Mouse (Mus musculus) megakaryocyte, adult 5-6 weeks (primary cell): ENCODE measurements around the gene Dtd2. TPM values are rescaled to one million over a fixed set of nuclear protein-coding genes. Genes with fewer than 3 reads are reported as not detected.

Source experiments
- ATAC-seq: 2 replicates; pipeline ENCODE4 v1.8.0; 2016; ENCODE audit warnings: mild to moderate bottlenecking, inconsistent platforms; ENCODE audit not compliant: poor library complexity, severe bottlenecking
- total RNA-seq, 2 experiments: library from RNA; stranded (forward) in 1 of 2; stranded (reverse) in 1 of 2; fragments of 153-499, 151-499 nt in 1 of 2; fragments of 221-1000, 200-1000 nt in 1 of 2; gene quantifications; 2 replicates each; pipeline versions ENCODE4 v1.2.3 to v1.2.4; 2015 to 2017

Dtd2 gene
- total RNA-seq, 2 experiments from 2014 or later: 6.0 to 7.5 TPM

DNA sequence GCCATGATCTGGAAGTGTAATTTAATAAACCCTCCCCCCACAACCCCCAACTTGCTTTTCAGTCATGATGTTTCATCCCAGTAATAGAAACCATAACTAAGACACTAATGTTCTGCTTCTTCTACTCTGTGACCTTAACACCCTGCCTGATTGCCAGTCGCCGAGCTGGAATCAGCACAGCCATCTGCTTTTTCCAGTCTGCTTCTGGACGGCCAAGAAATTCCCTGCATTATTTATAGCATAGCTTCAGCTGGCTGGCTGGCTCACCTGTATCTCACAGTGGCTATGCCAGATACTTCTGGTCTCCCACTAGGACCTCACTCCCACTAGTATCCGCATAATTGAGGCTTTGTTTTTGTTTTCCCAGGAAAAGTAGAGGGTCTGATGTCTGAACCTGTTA, 20.5 kb downstream of the Dtd2 start:
- no peak for ATAC-seq

DNA sequence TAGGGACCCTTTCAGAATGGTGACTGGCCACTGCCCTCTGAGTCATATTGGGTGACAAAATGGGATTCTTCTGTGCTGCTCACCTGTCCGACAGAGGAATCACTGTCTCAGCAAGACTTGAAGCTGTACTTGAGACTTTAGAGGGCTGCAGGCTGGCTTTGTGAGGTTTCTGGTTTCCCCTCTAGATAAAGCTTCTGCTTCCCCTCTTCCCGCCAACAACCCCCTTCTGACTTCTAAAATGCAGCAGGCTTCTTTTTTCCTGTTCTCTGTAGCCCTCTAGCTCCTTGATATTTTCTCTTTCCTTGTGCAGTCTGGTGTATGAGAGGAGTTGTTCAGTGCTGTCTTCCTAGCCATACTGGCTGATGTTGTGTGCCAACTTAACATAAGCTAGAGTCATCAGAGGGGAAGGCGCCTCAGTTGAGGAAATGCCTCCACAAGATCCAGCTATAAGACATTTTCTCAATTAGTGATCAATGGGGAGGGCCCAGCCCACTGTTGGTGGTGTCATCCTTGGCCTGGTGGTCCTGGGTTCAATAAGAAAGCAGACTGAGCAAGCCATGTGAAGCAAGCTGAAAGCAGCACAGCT, 21.0 kb downstream of the Dtd2 start:
- no peak for ATAC-seq

DNA sequence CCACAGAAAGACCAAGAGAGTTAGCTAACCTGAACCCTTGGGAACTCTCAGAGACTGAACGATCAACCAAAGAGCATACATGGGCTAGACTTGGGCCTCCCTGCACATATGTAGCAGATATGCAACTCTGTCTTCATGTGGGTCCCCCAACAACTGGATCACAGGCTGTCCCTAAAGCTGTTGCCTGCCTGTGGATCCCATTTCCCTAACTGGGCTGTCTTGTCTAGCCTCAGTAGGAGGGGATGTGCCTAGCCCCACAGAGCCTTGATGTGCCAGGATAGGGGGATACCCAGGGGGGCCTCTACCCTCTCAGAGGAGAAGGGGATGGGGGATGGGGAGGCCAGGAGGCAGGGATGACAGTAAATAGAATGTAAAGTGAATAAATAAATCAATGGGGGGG, 22.7 kb downstream of the Dtd2 start:
- ATAC-seq: no peak

DNA sequence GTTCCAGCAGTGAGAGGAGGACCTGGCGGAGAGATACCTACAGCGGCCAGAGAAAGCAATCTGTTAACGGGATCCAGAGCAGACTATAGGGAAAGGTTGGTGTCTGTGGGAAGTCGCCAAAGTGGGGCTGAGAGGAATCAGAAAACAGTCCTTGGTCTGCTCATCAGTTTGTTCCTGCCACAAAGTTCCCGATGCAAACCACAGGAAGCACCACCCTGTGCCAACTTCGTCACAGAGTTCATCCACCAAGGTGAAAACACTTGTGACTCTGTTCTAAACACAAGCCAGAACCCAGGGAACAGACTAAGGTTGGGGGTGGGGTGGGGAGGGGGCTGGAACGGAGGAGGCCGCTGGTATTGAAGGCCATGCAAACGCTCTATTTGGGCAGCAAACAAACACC, 29.8 kb downstream of the Dtd2 start:
- ATAC-seq: no peak

DNA sequence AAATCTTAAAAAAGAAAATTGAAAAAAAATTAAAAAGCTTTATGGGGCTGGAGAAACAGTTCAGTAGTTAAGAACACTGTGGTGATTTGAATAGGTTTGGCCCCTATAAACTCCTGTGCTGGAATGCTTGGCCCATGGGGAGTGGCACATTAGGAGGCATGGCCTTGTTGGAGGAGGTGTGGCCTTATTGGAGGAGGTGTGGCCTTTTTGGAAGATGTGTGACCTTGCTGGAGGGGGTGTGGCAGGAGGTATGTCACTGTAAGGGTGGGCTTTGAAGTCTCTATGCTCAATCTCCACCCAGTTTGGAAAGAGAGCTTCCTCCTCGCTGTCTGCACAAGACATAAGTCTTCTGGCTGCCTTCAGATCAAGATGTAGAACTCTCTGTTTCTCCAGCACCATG, 31.9 kb downstream of the Dtd2 start:
- no peak for ATAC-seq

DNA sequence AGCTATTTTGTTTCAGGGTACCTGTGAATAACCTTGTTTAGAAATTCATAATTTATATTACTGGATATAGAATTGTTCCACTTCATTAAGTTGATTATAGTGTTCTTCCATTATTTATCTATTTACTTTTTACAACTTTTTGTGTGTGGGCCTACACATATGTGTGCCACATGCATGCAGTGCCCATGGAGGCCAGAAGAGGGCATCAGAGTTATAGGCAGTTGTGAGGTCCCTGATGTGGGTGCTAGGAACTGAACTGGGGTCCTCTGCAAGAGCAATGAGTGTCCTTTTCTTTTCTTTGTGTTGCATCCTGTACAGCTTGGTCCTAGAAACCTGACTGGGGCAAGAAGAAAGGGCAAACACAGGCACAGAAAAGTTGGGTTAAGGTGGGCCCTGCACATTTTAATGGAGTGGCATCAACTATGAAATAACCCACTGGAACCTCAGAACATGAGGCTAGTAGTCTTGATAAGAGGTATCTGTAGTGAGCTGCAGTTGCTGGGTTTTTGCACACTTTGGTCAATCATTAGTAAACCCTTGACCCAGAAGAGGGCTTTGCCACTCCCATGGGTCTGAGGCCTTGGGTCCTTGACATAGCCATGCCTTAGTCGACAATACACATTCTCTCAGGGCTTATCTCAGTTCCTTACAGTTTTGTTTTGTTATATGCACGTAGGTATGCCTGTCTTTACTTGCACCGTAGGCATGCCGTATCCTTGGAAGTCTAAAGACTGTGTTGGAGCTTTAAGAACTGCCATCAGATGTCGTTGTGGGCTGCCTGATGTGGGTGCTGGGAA, 33.8 kb downstream of the Dtd2 start:
- ATAC-seq: no peak

DNA sequence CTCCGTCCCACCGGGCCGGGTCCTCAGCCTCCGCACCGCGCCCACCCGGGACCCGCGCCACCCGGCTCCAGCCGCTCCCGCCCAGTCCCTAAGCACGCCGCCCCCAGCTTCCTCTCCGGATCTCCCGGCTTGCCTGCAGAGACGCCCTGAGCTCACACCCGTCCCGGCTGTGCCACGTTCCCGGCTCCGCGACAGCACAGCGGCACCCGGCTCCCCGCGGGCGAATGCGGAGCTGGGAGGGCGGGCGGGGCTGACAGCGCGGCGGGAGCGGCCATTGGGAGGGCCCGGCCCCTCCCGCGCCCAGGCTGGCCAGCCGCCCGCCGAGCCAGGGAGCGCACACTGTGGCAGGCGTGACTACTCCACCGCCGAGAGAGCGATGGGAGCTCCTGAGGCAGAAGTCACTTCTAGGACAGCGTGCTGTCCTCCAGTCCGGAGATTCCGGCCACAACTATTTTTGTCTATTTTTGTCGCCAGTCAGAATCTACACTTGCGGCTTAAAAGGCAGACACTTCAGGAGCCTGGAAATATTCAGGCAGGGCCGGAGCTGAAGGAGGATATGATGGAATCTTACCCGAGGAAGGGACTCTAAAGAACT, 35.1 kb downstream of the Dtd2 start, which contains the start of gene Heatr5a:
Heatr5a (minus strand) TSS at position 252 of the 595 bp plus-strand sequence.
- ATAC-seq: peak; percentile 91

DNA sequence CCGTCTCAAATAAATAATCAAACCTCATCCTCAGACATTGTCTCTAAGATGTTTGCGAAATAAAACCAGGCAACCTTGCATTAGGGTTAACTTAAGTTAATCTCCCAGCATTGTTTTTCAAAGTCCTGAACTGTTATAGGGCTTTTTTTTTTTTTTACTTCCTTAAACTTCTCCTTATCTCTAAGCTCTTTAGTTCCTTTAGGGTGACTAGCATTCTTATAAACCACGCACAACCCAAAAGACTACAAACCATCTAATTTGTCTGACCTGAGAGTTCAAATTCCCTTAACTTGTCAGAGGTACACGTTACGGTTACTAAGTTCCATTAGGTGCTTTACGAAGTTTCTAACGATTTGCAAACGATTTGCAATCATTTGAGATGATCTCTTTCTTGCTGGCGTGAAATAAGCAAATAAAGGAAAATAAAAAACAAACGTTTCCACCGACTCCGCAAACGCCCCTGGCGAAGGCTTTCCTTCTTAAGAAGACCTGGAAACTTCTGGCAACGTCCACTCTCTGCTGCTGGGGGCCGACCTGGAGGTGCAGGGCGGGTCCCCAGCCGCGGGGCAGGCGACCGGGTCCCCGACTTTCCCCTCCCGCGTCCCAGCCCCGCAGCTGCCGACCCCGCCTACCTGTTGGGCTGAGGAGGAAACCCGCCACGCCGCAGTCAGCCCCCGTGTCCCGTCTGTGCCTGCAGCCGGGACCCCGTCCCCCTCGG, 35.8 kb downstream of the Dtd2 start:
- peak; percentile 36 for ATAC-seq

DNA sequence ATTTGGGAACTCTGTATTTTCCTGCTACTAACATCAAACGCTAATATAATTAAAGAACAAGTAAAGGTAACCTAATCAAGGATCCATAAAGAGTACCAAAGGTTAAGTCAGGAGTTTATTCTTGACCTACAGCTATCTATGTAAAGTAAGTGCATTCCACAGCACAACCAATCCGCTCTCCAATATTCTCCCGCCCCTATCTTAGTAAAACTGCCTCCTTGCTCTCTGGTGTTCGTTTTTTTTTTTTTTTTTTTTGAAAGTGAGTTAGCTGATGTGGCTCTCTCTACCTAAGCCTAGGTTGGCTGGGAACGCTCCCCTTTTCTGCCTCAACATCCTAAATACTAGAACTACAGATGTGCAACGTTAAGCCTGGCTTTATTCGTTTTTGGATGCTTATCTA, 36.4 kb downstream of the Dtd2 start:
- ATAC-seq: no peak

DNA sequence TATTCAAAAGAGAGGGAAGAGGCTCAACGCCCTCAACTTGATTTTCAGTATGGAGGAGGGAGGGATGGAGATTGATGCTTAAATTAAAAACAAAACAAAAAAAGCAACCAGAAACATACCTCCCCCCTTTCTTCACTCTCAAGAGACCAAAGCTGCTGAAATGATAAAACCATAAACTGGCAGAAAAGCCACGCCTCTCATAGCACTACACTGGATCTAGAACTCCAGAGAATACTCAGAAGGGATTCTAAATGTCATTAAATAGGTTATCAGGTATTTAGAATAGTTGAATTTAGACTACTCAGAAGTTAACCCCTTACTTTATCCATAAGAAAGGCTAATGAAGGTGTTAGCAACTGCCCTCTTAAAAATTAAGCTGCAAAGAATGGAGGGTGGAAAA, 37.2 kb downstream of the Dtd2 start:
- ATAC-seq: no peak

DNA sequence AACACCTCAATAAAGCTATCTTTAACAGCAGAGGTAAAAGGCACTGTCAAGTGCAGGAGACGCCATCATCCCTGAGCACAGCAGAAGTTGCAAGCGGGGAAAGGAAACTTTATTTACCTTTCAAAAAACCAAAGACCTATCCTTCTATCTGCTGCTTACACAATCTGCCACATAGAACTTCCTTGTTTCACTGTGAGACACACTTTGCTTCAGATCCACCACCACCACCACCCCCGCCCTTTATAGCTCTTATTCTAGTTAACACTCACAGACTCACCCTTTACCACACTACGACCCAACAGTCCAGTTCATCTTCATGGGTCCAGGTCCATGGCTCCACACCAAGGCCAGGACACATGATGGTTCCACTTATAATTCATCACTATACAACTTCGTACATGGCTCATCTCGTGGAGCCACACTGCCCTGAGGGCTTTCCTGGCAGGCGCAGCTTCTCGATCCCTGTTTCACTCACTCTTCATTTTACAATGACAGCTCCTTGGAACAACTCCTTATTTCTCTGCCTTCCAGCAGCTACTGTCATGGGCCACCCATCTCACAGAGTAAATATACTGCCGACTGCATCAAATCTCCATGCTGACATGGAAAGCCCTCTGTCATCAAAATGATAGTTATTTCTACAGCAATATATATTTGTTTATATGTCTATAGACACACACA, 38.2 kb downstream of the Dtd2 start:
- ATAC-seq: peak; percentile 57

DNA sequence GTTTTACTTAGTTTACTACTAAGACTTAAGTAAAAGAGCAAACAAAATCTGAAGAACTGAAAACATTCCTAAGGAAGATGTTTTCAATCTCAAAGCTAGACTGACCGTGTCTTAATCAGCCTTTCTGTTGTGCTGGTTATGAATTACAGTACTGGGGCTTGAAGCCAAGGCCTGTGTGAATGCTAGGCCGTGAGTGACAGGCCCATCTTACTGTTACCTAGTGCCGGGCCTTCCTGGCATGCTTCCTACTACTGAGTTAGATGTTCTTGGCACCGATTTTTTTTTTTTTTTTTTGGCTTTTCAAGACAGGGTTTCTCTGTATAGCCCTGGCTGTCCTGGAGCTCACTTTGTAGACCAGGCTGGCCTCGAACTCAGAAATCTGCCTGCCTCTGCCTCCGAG, 48.7 kb downstream of the Dtd2 start:
- no peak for ATAC-seq

DNA sequence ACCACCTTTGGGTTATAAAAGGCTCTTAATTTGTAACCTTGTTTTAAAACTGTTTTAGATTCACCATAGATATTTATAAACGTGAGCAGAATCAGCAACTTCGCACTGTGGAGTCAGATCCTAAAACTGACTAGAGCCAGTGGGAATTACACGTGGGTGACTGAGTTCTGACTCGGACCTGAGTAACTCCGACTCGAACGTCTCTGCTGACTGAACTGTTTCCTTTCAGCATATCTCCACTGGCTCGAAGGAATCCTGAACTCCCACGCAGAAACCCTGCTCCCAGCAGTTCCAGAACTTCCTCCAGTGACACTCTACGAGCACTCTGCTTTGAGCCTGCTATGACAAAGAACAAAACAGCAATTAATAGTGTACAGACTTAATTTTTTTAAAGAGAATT, 54.0 kb downstream of the Dtd2 start:
- no peak for ATAC-seq

DNA sequence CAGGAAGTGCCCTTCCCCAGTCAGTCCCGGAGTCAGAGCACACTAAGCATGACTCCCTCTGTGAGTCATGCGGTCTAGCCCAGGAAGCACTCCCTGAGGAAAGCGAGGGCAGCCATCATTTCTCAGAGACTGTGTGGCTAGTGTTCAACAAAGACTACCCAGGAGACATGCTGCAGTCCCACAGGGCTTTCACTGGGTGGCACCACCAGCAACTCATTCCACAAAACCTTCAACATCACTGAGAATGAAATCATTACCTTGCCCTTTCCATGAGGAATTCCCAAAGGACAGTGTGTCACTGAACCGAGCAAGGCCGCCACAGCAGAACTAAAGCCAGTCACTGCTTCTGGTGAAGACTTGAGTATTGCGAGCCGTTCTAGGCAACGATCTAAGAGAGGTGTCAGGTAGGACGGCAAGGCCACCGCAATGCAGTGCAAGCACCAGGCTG, 58.8 kb downstream of the Dtd2 start:
- ATAC-seq: no peak

DNA sequence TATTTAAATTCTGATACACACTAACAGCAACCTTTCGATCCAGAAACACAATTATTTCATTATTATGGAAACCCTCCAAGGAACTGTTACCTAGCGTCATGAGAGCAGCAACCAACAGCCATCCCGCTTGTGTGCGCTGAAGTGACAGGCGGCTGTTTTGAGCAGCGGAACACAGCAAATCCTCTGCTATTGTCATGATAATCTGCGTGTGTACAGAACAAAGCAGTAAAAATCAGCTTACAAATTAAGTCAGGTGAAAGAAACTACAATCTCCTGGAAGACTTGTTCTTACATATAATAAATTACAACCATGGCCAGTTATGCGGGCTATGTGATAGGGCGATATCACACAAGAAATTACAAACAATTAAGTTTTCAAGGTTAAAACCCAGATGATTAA, 61.0 kb downstream of the Dtd2 start:
- no peak for ATAC-seq

DNA sequence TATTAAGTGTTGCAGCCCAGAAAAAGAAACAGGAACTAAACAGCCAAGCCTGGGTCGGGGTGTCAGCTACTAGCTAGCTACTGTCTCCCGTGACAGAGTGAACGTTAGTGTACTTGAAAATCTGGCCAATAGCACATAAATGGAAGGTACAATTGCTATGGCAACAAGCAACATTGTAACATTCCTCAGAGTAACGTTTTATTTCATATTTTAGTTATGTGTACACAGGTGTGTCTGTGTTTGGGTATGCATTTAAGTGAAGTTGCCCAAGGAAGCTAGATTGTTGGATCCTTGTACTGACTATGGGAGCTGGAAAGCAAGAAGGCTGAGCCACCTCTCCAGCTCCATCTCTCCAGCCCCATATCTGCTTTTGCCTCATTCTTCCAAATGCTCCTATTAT, 66.5 kb downstream of the Dtd2 start:
- no peak for ATAC-seq

Other genes with a start within 250 kb of the Dtd2 start
- 47.5 and 49.2 TPM in 2 replicates for gene Hectd1, start 177.0 kb downstream of the Dtd2 start, total RNA-seq (2015)
- 89.7 and 96.1 TPM in 2 replicates for gene Hectd1, start 177.0 kb downstream of the Dtd2 start, total RNA-seq (2017)
- 38.3 and 43.4 TPM in 2 replicates for gene Heatr5a, start 35.2 kb downstream of the Dtd2 start, total RNA-seq (2015)
- gene Heatr5a, start 35.2 kb downstream of the Dtd2 start, total RNA-seq (2017): 37.7 and 39.7 TPM in 2 replicates
- gene Gpr33, start 21.6 kb upstream of the Dtd2 start, total RNA-seq (2015): not detected in 2 replicates
- gene Gpr33, start 21.6 kb upstream of the Dtd2 start, total RNA-seq (2017): not detected in 2 replicates
- 1.8 and 2.9 TPM in 2 replicates for gene Nubpl, start 91.2 kb upstream of the Dtd2 start, total RNA-seq (2015)
- 1.5 and 3.6 TPM in 2 replicates for gene Nubpl, start 91.2 kb upstream of the Dtd2 start, total RNA-seq (2017)